Mouse (Mus musculus) cortical plate, adult 2 months (tissue): ENCODE results near the gene Gm49337.

ENCODE experiments used
- CTCF ChIP-seq: fragments of 200-500 bp; IDR thresholded peaks from 2 replicates; pipeline ENCODE4 v1.5.1; 2011; ENCODE audit warnings: mild to moderate bottlenecking, control low read depth, low read length; ENCODE audit not compliant: insufficient read depth; ENCODE audit errors: extremely low read depth
- POLR2A ChIP-seq: fragments of 200-500 bp; IDR thresholded peaks from 2 replicates; pipeline ENCODE4 v1.6.1; 2011; ENCODE audit warnings: mild to moderate bottlenecking, low read length, control low read depth; ENCODE audit not compliant: insufficient read depth; ENCODE audit errors: extremely low read depth

- TF ChIP-seq CTCF = no peak
- no peak for TF ChIP-seq POLR2A
Measured at GRCm38 (mm10) chr4:116173752-116174151, 568 bp downstream of the Gm49337 start.
